Mouse (Mus musculus): ENCODE measurements around the gene Cilp2. TPM values are rescaled to one million over a fixed set of nuclear protein-coding genes. Genes with fewer than 3 reads are reported as not detected.
A peak's percentile ranks its signal among the peaks of the same experiment; 100 is the strongest.

Gene Cilp2
- 0.02 TPM for polyA plus RNA-seq (2012; fragmentation: generic; extraction: Trizol)
- long read RNA-seq, experiment 1, result 0 reads
- long read RNA-seq, experiment 2, result 0 reads

- peaks cover 12% of the 10 kb centered on the region for H3K27me3 ChIP-seq (ENCODE audit: control insufficient read depth, insufficient read depth, insufficient read length)
Observed at GRCm38 (mm10) chr8:69887289-69888243, at the start of gene Cilp2. Gene Cilp2, minus strand, starts transcription at chr8:69887687.

DNA sequence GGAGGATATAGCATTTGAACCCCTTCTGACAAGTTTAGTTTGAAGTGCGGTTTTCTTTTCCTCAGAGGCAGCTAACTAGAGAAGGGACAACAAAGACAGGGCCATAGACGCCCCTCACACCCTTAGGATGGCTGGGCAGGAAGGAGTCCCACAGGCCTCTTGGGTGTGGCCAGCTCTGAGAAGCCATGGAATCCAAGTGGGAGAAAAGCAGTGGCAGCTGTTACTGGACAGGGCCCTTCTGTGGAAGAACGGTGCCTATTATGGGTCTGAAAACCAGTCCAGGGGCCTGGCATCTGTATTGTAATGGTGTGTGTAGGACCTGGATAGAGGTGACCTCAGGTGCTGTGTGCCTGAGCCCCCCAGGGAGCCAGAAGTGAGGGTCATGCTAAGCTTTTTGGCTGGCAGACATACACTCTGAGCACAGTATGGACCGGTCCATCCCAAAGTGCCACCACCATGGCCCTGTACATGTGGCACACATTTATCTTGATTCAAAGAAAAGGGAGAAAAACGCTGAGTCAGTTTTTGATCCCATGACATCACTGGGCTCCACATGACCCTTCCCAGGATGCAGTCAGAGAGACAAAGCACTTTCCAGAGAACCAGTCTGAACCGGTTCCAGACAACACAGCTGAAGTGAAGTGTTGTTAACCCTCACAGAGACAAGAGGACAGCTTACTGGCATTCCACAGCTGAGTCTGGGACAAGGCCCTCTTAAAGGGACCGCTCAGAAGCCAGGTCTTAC is 48.7 kb upstream of the Cilp2 start:
- TF ChIP-seq MYOD1 (IDR thresholded peaks at IDR 0.05; ENCODE audit: control insufficient read depth, insufficient read length, low read depth), result no peak
- TF ChIP-seq USF1 (IDR thresholded peaks at IDR 0.05; ENCODE audit: low read depth), result peak; percentile 72
- Histone ChIP-seq H3K27me3 (ENCODE audit: control insufficient read depth, insufficient read depth, insufficient read length) (no peaks in the 10 kb centered on the region), H3K79me2 (ENCODE audit: control insufficient read depth, insufficient read depth) (peaks cover 97% of the 10 kb centered on the region), H3K4me3 (ENCODE audit: insufficient read depth, poor library complexity, severe bottlenecking) (no peak overlapping the region), H3K36me3 (ENCODE audit: control insufficient read depth, insufficient read depth) (peaks cover 26% of the 10 kb centered on the region), H3ac (ENCODE audit: control insufficient read depth, insufficient read length, low read depth) (no peak overlapping the region), H3K79me3 (ENCODE audit: low read depth) (peaks cover 59% of the 10 kb centered on the region)

More at GRCm38 (mm10) chr8:69887289-69888243, at the start of gene Cilp2:
- H3K79me3 ChIP-seq (ENCODE audit: low read depth), result no peaks in the 10 kb centered on the region
- TF ChIP-seq USF1 (IDR thresholded peaks at IDR 0.05; ENCODE audit: low read depth) (no peak), MAX (IDR thresholded peaks at IDR 0.05) (no peak), MYOG (IDR thresholded peaks at IDR 0.05; ENCODE audit: control insufficient read depth, extremely low read depth, insufficient read length) (no peak), FOSL1 (IDR thresholded peaks at IDR 0.05; ENCODE audit: insufficient read depth, low read length, poor library complexity, severe bottlenecking) (no peak), CTCF (IDR thresholded peaks at IDR 0.05; ENCODE audit: control insufficient read depth, insufficient read depth, insufficient read length) (no peak), CEBPB (IDR thresholded peaks at IDR 0.05; ENCODE audit: low read depth) (no peak), MYOD1 (IDR thresholded peaks at IDR 0.05; ENCODE audit: control insufficient read depth, insufficient read length, low read depth) (no peak)
- H3K4me3 ChIP-seq (ENCODE audit: insufficient read depth, poor library complexity, severe bottlenecking), result no peak within 1 kb of the TSS
- no peaks in the 10 kb centered on the region for H3K79me2 ChIP-seq (ENCODE audit: control insufficient read depth, insufficient read depth)
- H3ac ChIP-seq (ENCODE audit: control insufficient read depth, insufficient read length, low read depth), result peak within 1 kb of the TSS; percentile 18
- H3K36me3 ChIP-seq (ENCODE audit: control insufficient read depth, insufficient read depth), result no peaks in the 10 kb centered on the region

GRCm38 (mm10) chr8:69935431-69935830 is 47.9 kb upstream of the Cilp2 start:
- H3K4me3 ChIP-seq (ENCODE audit: insufficient read depth, poor library complexity, severe bottlenecking), result no peak overlapping the region
- H3K79me2 ChIP-seq (ENCODE audit: control insufficient read depth, insufficient read depth), result peaks cover 97% of the 10 kb centered on the region
- no peaks in the 10 kb centered on the region for H3K27me3 ChIP-seq (ENCODE audit: control insufficient read depth, insufficient read depth, insufficient read length)
- TF ChIP-seq MYOG (IDR thresholded peaks at IDR 0.05; ENCODE audit: control insufficient read depth, extremely low read depth, insufficient read length) (no peak), MAX (IDR thresholded peaks at IDR 0.05) (no peak), CEBPB (IDR thresholded peaks at IDR 0.05; ENCODE audit: low read depth) (no peak)
- peaks cover 62% of the 10 kb centered on the region for H3K79me3 ChIP-seq (ENCODE audit: low read depth)
- no peak overlapping the region for H3ac ChIP-seq (ENCODE audit: control insufficient read depth, insufficient read length, low read depth)
- peaks cover 26% of the 10 kb centered on the region for H3K36me3 ChIP-seq (ENCODE audit: control insufficient read depth, insufficient read depth)

DNA sequence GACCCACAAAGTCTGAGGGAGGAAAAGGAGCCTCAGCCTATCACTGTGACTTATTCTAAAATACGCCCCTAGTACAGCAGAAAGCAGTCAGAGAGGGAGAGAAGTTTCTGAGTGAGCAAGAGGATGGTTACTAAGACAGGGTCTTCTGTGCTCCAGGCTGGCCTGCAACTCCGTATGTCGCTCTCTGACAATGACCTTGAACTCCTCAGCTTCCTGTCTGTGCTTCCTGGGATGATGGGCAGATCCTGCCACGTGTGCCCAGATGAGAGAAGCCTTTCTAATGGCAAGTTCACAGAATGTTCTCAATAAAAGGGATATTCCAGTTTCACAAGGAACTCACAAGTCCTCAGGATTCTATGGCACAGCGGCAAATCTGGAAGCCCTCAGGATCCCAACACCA is 47.1 kb upstream of the Cilp2 start:
- Histone ChIP-seq H3K79me3 (ENCODE audit: low read depth) (peaks cover 57% of the 10 kb centered on the region), H3ac (ENCODE audit: control insufficient read depth, insufficient read length, low read depth) (no peak overlapping the region), H3K4me3 (ENCODE audit: insufficient read depth, poor library complexity, severe bottlenecking) (no peak overlapping the region), H3K27me3 (ENCODE audit: control insufficient read depth, insufficient read depth, insufficient read length) (no peaks in the 10 kb centered on the region), H3K79me2 (ENCODE audit: control insufficient read depth, insufficient read depth) (peaks cover 97% of the 10 kb centered on the region), H3K36me3 (ENCODE audit: control insufficient read depth, insufficient read depth) (peaks cover 26% of the 10 kb centered on the region)
- TF ChIP-seq FOSL1 (IDR thresholded peaks at IDR 0.05; ENCODE audit: insufficient read depth, low read length, poor library complexity, severe bottlenecking), result no peak
- no peak for TF ChIP-seq MAX (IDR thresholded peaks at IDR 0.05)
- no peak for TF ChIP-seq CTCF (IDR thresholded peaks at IDR 0.05; ENCODE audit: control insufficient read depth, insufficient read depth, insufficient read length)
- no peak for TF ChIP-seq MYOG (IDR thresholded peaks at IDR 0.05; ENCODE audit: control insufficient read depth, extremely low read depth, insufficient read length)
- TF ChIP-seq MYOD1 (IDR thresholded peaks at IDR 0.05; ENCODE audit: control insufficient read depth, insufficient read length, low read depth), result no peak
- TF ChIP-seq CEBPB (IDR thresholded peaks at IDR 0.05; ENCODE audit: low read depth), result no peak
- no peak for TF ChIP-seq USF1 (IDR thresholded peaks at IDR 0.05; ENCODE audit: low read depth)

DNA sequence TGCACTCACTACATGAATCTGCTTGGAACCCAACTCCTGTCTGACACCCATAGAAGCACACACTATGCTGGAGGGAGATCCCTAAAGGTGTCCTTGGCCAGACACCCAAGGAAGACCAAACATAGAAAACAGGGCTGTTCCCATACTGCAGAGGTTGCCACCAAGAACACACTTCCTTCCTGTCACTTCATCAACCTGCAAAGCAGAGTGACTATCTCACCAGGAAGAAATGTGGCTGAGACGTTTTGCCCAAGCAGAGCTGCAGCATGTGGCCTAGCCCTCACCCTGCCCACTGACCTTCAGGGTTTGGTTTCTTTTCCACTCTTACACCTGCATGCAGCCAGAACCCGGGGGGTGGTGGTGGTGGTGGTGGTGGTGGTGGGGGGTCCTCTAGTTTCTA is 46.3 kb upstream of the Cilp2 start:
- Histone ChIP-seq H3K79me3 (ENCODE audit: low read depth) (peaks cover 58% of the 10 kb centered on the region), H3K27me3 (ENCODE audit: control insufficient read depth, insufficient read depth, insufficient read length) (no peaks in the 10 kb centered on the region), H3K4me3 (ENCODE audit: insufficient read depth, poor library complexity, severe bottlenecking) (no peak overlapping the region), H3K36me3 (ENCODE audit: control insufficient read depth, insufficient read depth) (peaks cover 26% of the 10 kb centered on the region), H3K79me2 (ENCODE audit: control insufficient read depth, insufficient read depth) (peaks cover 98% of the 10 kb centered on the region), H3ac (ENCODE audit: control insufficient read depth, insufficient read length, low read depth) (no peak overlapping the region)
- no peak for TF ChIP-seq CTCF (IDR thresholded peaks at IDR 0.05; ENCODE audit: control insufficient read depth, insufficient read depth, insufficient read length)
- no peak for TF ChIP-seq CEBPB (IDR thresholded peaks at IDR 0.05; ENCODE audit: low read depth)
- no peak for TF ChIP-seq MAX (IDR thresholded peaks at IDR 0.05)
- TF ChIP-seq USF1 (IDR thresholded peaks at IDR 0.05; ENCODE audit: low read depth), result no peak
